Mouse (Mus musculus): ENCODE results near the gene Exosc5.

The Exosc5 gene

GRCm38 (mm10) chr7:25680514-25681258 lies 21.7 kb downstream of the Exosc5 start, which contains the start of gene B9d2:
B9d2 (plus strand) TSS chr7:25680780.
- peak; percentile 93 to 95 for DNase-seq (ENCODE audit: low spot score in 2 of 2)

- DNase-seq (ENCODE audit: low spot score in 2 of 2) = no peak
Observed at GRCm38 (mm10) chr7:25681341-25682231, 22.6 kb downstream of the Exosc5 start.

- no peak for DNase-seq (ENCODE audit: low spot score in 2 of 2)
Observed at GRCm38 (mm10) chr7:25683474-25684180, 24.7 kb downstream of the Exosc5 start.

GRCm38 (mm10) chr7:25684659-25685058 lies 25.7 kb downstream of the Exosc5 start:
- no peak for DNase-seq (ENCODE audit: low spot score in 2 of 2)

DNA sequence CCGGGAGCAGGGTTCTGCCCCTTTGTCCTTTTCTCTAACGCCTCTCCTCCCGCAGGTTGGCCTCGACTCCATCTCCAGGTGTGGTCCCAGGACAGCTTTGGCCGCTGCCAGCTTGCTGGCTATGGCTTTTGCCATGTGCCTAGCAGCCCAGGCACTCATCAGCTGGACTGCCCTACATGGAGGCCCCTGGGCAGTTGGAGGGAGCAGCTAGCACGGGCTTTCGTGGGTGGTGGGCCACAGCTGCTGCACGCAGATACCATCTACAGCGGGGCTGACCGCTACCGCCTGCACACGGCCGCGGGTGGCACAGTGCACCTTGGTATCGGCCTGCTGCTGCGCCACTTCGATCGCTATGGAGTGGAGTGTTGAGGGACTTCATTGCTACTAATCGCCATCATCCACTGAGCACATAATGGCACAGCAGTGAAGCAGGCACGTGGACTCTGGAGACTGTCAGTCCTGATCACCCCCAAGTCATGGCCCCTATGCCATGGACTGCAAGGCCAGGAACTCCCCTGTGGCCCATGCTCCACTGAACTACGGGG lies 27.0 kb downstream of the Exosc5 start:
- DNase-seq (ENCODE audit: low spot score in 2 of 2) = no peak

DNA sequence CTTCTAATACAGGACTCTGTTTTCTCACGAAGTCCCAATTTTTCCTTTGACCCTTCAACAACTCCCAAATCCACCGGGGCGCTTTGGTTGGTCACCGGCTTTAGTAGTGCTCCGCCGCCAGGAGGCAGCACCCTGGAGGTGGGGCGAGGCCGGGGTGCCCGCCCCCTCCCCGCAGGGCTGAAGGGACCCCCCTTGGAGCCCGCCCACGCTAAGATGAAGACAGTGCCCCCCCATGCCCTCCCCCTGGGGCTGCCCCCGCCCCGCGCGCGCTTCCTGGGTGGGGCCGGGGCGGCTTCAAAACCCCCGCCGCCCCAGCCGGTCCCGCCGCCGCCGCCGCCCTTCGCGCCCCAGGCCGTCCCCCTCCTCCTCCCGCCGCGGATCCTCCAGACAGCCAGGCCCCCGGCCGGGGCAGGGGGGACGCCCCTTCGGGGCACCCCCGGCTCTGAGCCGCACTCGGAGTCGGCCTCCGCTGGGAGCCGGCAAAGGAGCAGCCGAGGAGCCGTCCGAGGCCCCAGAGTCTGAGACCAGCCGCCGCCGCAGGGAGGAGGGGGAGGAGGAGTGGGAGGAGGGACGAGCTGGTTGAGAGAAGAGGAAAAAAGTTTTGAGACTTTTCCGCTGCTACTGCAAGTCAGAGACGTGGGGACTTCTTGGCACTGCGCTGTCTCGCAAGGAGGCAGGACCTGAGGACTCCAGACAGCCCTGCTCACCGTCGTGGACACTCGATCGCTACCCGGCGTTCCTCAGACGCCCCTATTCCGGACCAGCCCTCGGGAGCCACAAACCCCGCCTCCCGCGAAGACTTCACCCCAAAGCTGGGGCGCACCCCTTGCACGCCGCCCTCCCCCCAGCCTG lies 27.9 kb downstream of the Exosc5 start, which contains the start of gene Tgfb1:
Tgfb1 (plus strand) TSS at position 323 of the 852 bp plus-strand sequence.
- no peak for DNase-seq (ENCODE audit: low spot score in 2 of 2)

DNA sequence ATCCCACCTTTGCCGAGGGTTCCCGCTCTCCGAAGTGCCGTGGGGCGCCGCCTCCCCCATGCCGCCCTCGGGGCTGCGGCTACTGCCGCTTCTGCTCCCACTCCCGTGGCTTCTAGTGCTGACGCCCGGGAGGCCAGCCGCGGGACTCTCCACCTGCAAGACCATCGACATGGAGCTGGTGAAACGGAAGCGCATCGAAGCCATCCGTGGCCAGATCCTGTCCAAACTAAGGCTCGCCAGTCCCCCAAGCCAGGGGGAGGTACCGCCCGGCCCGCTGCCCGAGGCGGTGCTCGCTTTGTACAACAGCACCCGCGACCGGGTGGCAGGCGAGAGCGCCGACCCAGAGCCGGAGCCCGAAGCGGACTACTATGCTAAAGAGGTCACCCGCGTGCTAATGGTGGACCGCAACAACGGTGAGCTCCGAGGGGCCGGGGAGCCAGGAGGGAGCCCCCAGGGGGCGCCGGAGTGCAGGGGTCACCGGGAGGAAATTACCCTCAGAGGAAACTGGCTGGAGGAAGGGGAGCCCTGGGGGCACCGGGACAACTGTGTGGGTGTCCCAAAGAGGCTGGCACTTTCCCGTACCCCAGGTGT lies 28.9 kb downstream of the Exosc5 start:
- DNase-seq (ENCODE audit: low spot score in 2 of 2) = no peak

GRCm38 (mm10) chr7:25688810-25689586 lies 30.0 kb downstream of the Exosc5 start:
- DNase-seq (ENCODE audit: low spot score in 2 of 2) = no peak

GRCm38 (mm10) chr7:25689603-25690021 lies 30.6 kb downstream of the Exosc5 start:
- DNase-seq (ENCODE audit: low spot score in 2 of 2) = no peak

GRCm38 (mm10) chr7:25690051-25690450 lies 31.1 kb downstream of the Exosc5 start:
- no peak for DNase-seq (ENCODE audit: low spot score in 2 of 2)

- DNase-seq (ENCODE audit: low spot score in 2 of 2) = no peak
Observed at GRCm38 (mm10) chr7:25694104-25694503, 35.1 kb downstream of the Exosc5 start.

- no peak for DNase-seq (ENCODE audit: low spot score in 2 of 2)
Observed at GRCm38 (mm10) chr7:25699851-25700250, 40.9 kb downstream of the Exosc5 start.

DNA sequence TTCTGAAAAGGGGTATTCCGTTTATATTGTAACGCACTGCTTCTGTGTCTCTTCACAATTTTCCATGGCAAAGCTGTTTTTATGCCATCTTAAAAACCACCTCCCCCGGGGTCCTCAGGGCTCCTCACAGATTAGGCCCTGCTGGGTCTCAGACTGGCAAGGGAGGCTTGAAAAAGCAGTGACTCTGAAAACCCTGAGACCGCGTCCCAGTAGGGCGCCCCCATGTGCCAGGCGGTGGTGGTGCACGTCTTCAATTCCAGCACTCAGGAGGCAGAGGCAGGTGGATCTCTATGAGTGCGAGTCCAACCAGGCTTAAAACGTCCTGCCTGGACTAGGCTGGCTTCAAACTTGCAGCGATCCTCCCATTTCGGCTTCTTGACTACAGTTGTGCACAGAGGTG lies 41.8 kb downstream of the Exosc5 start:
- no peak for DNase-seq (ENCODE audit: low spot score in 2 of 2)

- no peak for DNase-seq (ENCODE audit: low spot score in 2 of 2)
Observed at GRCm38 (mm10) chr7:25702350-25702749, 43.4 kb downstream of the Exosc5 start.

DNA sequence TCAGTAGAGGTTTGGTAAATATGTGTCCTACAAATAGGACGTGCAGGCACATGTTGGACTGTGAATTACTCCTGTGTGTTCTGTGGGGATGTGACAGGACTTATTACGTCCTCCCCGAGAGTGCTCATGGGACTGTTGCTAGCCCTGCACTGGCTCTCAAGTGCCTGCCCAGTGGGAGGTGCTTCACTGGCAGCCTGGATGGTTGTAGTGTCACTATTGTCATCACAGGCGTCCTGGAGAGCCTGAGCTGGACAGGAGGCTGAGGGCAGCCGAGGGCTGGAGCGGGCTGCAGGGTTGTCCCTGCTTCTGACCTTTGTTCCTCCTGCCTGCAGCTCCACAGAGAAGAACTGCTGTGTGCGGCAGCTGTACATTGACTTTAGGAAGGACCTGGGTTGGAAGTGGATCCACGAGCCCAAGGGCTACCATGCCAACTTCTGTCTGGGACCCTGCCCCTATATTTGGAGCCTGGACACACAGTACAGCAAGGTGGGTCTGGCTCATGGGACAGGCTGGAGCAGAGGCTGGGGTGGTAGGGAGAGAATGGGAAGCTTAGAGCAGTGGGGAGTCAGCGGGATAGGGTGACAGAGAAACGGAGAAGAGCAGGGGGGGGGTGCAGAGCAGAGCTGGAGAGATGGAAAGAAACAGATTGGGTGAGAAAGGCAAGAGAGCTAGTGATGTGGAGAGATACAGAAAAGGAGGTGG lies 45.0 kb downstream of the Exosc5 start:
- DNase-seq (ENCODE audit: low spot score in 2 of 2) = peak in 1 of 2 experiments; percentile 8

DNA sequence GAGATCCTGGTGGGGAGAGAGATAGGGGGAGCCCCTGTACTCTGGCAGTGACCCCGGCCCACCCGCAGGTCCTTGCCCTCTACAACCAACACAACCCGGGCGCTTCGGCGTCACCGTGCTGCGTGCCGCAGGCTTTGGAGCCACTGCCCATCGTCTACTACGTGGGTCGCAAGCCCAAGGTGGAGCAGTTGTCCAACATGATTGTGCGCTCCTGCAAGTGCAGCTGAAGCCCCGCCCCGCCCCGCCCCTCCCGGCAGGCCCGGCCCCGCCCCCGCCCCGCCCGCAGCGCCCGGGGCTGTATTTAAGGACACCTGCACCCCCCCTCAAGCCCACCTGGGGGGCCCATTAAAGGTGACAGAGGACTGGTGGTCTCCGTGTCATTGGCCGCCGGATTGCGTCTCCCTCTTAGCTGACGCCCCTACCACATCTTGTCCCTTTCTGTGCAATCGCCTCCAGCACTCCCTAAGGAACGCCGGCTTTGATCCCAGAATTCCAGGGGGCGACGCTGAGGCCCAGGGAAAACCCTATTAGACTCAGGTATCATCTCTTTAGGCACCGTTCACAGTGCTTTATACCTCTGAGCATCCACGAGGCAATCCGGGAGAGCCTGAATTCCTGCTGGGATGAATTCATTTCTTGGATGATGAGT lies 45.9 kb downstream of the Exosc5 start:
- DNase-seq (ENCODE audit: low spot score in 2 of 2) = no peak

GRCm38 (mm10) chr7:25705801-25706251 lies 46.9 kb downstream of the Exosc5 start:
- DNase-seq (ENCODE audit: low spot score in 2 of 2) = no peak

- no peak for DNase-seq (ENCODE audit: low spot score in 2 of 2)
Observed at GRCm38 (mm10) chr7:25706578-25707170, 47.7 kb downstream of the Exosc5 start.
